23 mouse cellular contexts compared by ENCODE assay signal in the genomic region with DNA sequence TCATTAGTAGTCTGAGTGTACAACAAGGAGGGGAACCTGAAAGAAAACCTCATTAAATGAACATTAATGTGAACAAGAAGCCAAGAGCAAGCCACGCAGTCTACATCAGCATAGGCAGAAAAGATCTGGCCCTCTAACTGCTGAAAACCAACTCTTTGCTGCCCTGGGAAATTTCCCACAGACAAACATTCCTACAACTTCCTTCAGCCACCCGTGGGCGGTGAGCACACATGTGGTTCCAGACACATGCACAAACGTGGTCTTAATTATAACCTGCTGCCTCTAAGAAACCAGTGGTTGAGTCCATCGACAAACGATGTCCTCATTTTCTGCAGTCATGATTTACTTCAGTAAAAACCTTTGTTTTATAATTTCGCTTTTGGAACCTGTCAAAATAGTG.
DNase-seq lines count a peak whose midpoint lies in the region; ATAC-seq lines count a peak whose summit lies in the region.
"Had no signal": no experiment of that assay in that cellular context is flagged by ENCODE, and none has a peak within 500 bp of the region (broad histone marks: within the 10 kb centered on the region; RNA-seq: fewer than 3 reads in every experiment).

No protein-coding gene starts in this region.

- no peaks in the 10 kb centered on the region for H3K9me3 ChIP-seq in embryonic facial prominence, embryonic 13.5 days
- H3K9me3 ChIP-seq in limb, embryonic 11.5 days (ENCODE audit: control insufficient read depth, low read length): no peaks in the 10 kb centered on the region
- H3K9me3 ChIP-seq: hindbrain, embryonic 15.5 days had no signal

- no peak for DNase-seq in frontal cortex, adult 2 months (ENCODE audit: extremely low spot score in 1 of 2, low spot score in 1 of 2)
- peak; percentile 50 for DNase-seq in limb, embryonic 11.5 days (ENCODE audit: low spot score)
- no peak for DNase-seq in testis, postnatal 14 days (ENCODE audit: low spot score)
- DNase-seq in adrenal gland, adult 8-10 months: no peak
- no peak for DNase-seq in spleen, postnatal 14 days (ENCODE audit: low spot score in 2 of 2)
- DNase-seq: cerebellum, adult 2 months; cerebellum, postnatal 36 days; heart, adult 11 months; heart, postnatal 4 days; kidney, postnatal 4 days; liver; lung, postnatal 14 days; midbrain, embryonic 14.5 days; retina, postnatal 1 day; right cerebral cortex, postnatal 4 days; thymus, postnatal 14 days had no signal

- H3K27ac ChIP-seq in embryonic facial prominence, embryonic 13.5 days: peak overlapping the region; percentile 70
- H3K27ac ChIP-seq in limb, embryonic 11.5 days (replicated peaks; ENCODE audit: low read depth, low read length): peak overlapping the region; percentile 61
- H3K27ac ChIP-seq: hindbrain, embryonic 15.5 days had no signal

- no peaks in the 10 kb centered on the region for H3K36me3 ChIP-seq in embryonic facial prominence, embryonic 13.5 days
- H3K36me3 ChIP-seq in limb, embryonic 11.5 days (ENCODE audit: control insufficient read depth, insufficient read depth, low read length): no peaks in the 10 kb centered on the region
- H3K36me3 ChIP-seq: hindbrain, embryonic 15.5 days had no signal

- WGBS in embryonic facial prominence, embryonic 13.5 days: 26% methylated on average over 7 of the region's 7 CpGs
- WGBS in limb, embryonic 11.5 days: 20% methylated on average over 7 of the region's 7 CpGs

- H3K27me3 ChIP-seq in embryonic facial prominence, embryonic 13.5 days: no peaks in the 10 kb centered on the region
- H3K27me3 ChIP-seq in limb, embryonic 11.5 days (ENCODE audit: control insufficient read depth, insufficient read depth, low read length): no peaks in the 10 kb centered on the region
- H3K27me3 ChIP-seq: CH12.LX; hindbrain, embryonic 15.5 days had no signal

- H3K9ac ChIP-seq in embryonic facial prominence, embryonic 13.5 days: no peak overlapping the region
- H3K9ac ChIP-seq in limb, embryonic 11.5 days (ENCODE audit: low read length): no peak overlapping the region
- H3K9ac ChIP-seq: hindbrain, embryonic 15.5 days had no signal

- no peak overlapping the region for H3K4me3 ChIP-seq in embryonic facial prominence, embryonic 13.5 days
- H3K4me3 ChIP-seq in limb, embryonic 11.5 days (ENCODE audit: low read depth, low read length): no peak overlapping the region
- H3K4me3 ChIP-seq: erythroblast, embryonic 14.5 days; hindbrain, embryonic 15.5 days had no signal

- peak overlapping the region; percentile 33 for H3K4me2 ChIP-seq in embryonic facial prominence, embryonic 13.5 days
- H3K4me2 ChIP-seq in limb, embryonic 11.5 days (ENCODE audit: low read depth, severe bottlenecking): no peak overlapping the region
- H3K4me2 ChIP-seq: hindbrain, embryonic 15.5 days had no signal

- peaks cover 37% of the 10 kb centered on the region for H3K4me1 ChIP-seq in embryonic facial prominence, embryonic 13.5 days
- H3K4me1 ChIP-seq in limb, embryonic 11.5 days (ENCODE audit: control insufficient read depth, insufficient read depth, low read length): peaks cover 22% of the 10 kb centered on the region; the same call in 1 of the 2 replicates
- H3K4me1 ChIP-seq: hindbrain, embryonic 15.5 days had no signal

- peak; percentile 21; the same call in 1 of the 2 replicates for ATAC-seq in frontal cortex, adult (ENCODE audit: low TSS enrichment)
- 0 out of 2 replicates have a peak, but pooled peaks have one; percentile 49 for ATAC-seq in embryonic facial prominence, embryonic 13.5 days (ENCODE audit: insufficient number of reproducible peaks, insufficient read depth, low FRiP score, low TSS enrichment, low read depth)
- ATAC-seq in limb, embryonic 11.5 days (ENCODE audit: insufficient number of reproducible peaks, low FRiP score, low TSS enrichment, low read depth): no peak
- ATAC-seq: forebrain, embryonic 16.5 days; intestine, embryonic 16.5 days had no signal
